Mouse (Mus musculus) midbrain, embryonic 13.5 days (tissue): ENCODE data around the gene Fcgr2b. TPM values are rescaled to one million over a fixed set of nuclear protein-coding genes. Genes with fewer than 3 reads are reported as not detected.

ENCODE experiments used
- ATAC-seq: fragments of 200-750 bp; cut with Nextera tagmentation; 2 replicates; pipeline ENCODE4 v1.8.0; 2017; ENCODE audit warnings: mild to moderate bottlenecking, moderate TSS enrichment, moderate library complexity
- H3K27ac ChIP-seq: fragments of 300-500 bp; sonication (generic); 2 replicates; pipeline ENCODE4 v1.5.1; 2015; ENCODE audit warnings: inconsistent platforms, mild to moderate bottlenecking, moderate library complexity
- H3K27me3 ChIP-seq: fragments of 300-500 bp; sonication (generic); 2 replicates; pipeline ENCODE4 v1.6.1; 2015; ENCODE audit warnings: mild to moderate bottlenecking, inconsistent platforms
- H3K36me3 ChIP-seq: fragments of 300-500 bp; sonication (generic); 2 replicates; pipeline ENCODE4 v1.6.1; 2015; ENCODE audit warnings: mild to moderate bottlenecking, inconsistent platforms
- H3K4me1 ChIP-seq: fragments of 300-500 bp; sonication (generic); replicated peaks from 2 replicates; pipeline ENCODE4 v1.6.1; 2015; ENCODE audit warnings: inconsistent platforms
- H3K4me2 ChIP-seq: fragments of 300-500 bp; sonication (generic); replicated peaks from 2 replicates; pipeline ENCODE4 v1.6.1; 2015; ENCODE audit warnings: moderate library complexity, mild to moderate bottlenecking, inconsistent platforms
- H3K4me3 ChIP-seq: fragments of 300-500 bp; sonication (generic); replicated peaks from 2 replicates; pipeline ENCODE4 v1.5.1; 2015; ENCODE audit warnings: mild to moderate bottlenecking, inconsistent platforms
- H3K9ac ChIP-seq: fragments of 300-500 bp; sonication (generic); replicated peaks from 2 replicates; pipeline ENCODE4 v1.6.1; 2015; ENCODE audit warnings: mild to moderate bottlenecking, inconsistent platforms
- H3K9me3 ChIP-seq: fragments of 300-500 bp; sonication (generic); 2 replicates; pipeline ENCODE4 v1.6.1; 2016; ENCODE audit warnings: mild to moderate bottlenecking, inconsistent platforms
- whole genome bisulfite sequencing: fragments of 180-500 bp; shearing (Covaris S2); methylation state at CpG from one replicate; pipeline ENCODE4 v1.1.7; 2015; 5-methylcytosine and 5-hydroxymethylcytosine counted together
- polyA plus RNA-seq: library from polyadenylated mRNA; unstranded; fragments of >200 nt; fragmentation: Nextera tagmentation; extraction: Ambion mirVana; gene quantifications from 2 replicates; pipeline ENCODE4 v1.2.1, GENCODE M21; 2015

The Fcgr2b gene
- polyA plus RNA-seq, 1 experiment from 2014 or later = 0.57 TPM

DNA sequence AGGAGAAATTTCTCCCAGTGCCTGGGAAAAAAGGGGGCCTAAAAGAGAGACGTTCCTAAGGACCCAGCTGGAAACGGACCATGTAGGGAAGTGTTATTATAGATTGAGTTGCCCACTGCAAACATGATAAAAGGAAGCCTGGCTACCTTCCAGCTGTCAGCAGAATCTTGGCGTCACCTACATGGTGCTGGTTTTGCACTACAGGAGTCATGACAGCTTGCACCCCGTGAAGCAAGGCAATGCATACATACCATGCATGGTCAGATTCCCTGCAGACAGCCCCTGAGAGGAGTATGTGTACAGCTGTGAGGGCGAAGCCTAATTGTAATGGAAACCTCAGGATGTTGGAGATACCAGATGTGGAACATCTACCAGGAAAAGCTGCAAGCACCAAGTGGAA is 60.7 kb downstream of the Fcgr2b start:
- H3K4me2 ChIP-seq = no peak overlapping the region

DNA sequence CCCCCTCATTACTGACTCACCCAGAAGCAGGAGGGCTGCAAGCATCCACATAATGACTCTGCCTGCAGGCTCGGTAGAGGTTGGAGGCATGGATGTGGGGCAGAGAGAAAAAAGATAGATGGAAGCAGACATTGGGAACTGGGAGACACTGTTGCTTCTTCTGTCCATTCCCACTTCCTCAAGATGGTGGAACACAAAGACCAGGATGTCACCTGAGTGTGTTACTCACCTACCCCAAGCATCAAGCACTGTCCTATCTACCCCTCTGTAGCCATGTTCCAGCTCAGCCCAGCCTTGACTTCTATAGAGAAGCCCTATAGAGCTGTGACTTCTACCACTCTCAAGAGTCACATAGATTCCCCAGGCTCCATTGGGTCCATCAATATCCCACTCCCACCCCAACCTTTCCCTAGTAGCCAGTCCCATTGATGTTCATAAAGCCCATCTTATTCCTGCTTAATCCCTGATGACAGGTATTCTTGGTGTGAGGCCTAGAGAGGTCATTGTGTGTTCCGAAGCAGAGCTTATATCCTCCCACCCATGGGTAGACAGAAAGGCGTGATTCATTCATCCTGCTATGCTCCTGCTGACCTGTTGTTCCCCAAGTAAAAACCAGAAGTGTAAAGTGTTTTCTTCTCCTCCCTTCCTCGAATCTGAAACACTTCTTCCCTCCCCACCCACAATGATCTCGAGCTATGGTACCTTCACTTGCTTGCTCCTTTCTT is 63.3 kb downstream of the Fcgr2b start, which contains the start of gene Fcrlb:
Gene Fcrlb (minus strand): TSS at position 51 of the 725 bp plus-strand sequence.
- Histone ChIP-seq H3K4me3 (no peak within 1 kb of the TSS), H3K36me3 (no peaks in the 10 kb centered on the region), H3K4me1 (peaks cover 7% of the 10 kb centered on the region), H3K9ac (no peak within 1 kb of the TSS), H3K27me3 (peaks cover 20% of the 10 kb centered on the region), H3K27ac (no peak within 1 kb of the TSS), H3K4me2 (no peak within 1 kb of the TSS), H3K9me3 (no peaks in the 10 kb centered on the region)
- ATAC-seq = no peak
- WGBS = 58% methylated on average over 5 of the region's 5 CpGs

More for the DNA sequence above, 60.7 kb downstream of the Fcgr2b start:
- WGBS = 80% methylated on average over 5 of the region's 5 CpGs
- ATAC-seq = no peak
- no peak overlapping the region for H3K9ac ChIP-seq
- H3K36me3 ChIP-seq = no peaks in the 10 kb centered on the region
- H3K27ac ChIP-seq = no peak overlapping the region
- no peaks in the 10 kb centered on the region for H3K9me3 ChIP-seq
- H3K4me1 ChIP-seq = no peaks in the 10 kb centered on the region
- no peak overlapping the region for H3K4me3 ChIP-seq
- H3K27me3 ChIP-seq = no peaks in the 10 kb centered on the region

DNA sequence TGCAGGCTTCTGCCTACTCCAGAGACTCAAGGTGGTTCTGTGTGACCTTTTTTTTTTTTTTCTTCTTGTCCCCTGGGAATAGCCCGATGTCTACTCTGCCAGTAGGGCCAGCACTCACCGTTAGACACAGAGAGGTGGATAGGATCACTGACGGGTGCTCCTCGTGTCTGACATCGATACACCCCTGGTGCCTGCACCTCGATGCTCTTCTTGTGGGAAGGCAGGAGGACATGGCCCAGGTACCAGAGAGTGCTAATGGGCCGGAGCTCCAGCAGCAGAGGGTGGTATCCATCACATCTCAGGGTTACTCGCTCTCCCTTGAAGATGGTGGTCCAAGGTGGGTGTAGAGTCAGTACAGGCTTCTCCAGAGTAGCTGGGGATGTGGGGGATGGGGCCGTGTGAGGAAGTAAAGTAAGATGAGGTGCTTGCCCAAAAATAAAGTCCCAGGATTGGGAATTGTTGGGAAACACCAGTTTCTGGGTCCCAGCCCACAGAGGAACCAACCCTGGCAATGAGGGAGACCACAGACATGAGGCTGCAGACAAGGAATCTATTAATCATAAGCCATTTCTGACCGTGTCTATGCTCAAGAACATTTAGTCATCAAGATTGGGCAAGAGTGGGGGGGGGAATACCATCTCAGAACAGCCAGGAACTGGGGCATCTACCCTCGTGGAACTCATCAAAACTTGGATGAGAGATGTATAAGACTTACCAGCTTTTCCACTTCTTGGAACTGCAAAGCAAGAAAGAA is 64.3 kb downstream of the Fcgr2b start:
- H3K4me3 ChIP-seq = no peak overlapping the region
- H3K36me3 ChIP-seq = no peaks in the 10 kb centered on the region
- no peak overlapping the region for H3K27ac ChIP-seq
- no peak overlapping the region for H3K4me2 ChIP-seq
- peaks cover 15% of the 10 kb centered on the region for H3K4me1 ChIP-seq
- no peaks in the 10 kb centered on the region for H3K9me3 ChIP-seq
- 87% methylated on average over 11 of the region's 11 CpGs for WGBS
- no peak overlapping the region for H3K9ac ChIP-seq
- H3K27me3 ChIP-seq = peaks cover 29% of the 10 kb centered on the region
- no peak for ATAC-seq

Other genes starting within 250 kb of the Fcgr2b start
- 7.8 and 8.3 TPM in 2 replicates for gene Atf6, start 108.8 kb downstream of the Fcgr2b start, polyA plus RNA-seq
- 0.32 TPM in 1 of 2 replicates, not detected in the other for gene Gm26620, start 91.5 kb downstream of the Fcgr2b start, polyA plus RNA-seq
- 38.0 and 39.8 TPM in 2 replicates for gene Dusp12, start 91.0 kb downstream of the Fcgr2b start, polyA plus RNA-seq
- gene Fcrlb, start 63.6 kb downstream of the Fcgr2b start, polyA plus RNA-seq = 0.16 and 0.26 TPM in 2 replicates
- gene Fcrla, start 49.0 kb downstream of the Fcgr2b start, polyA plus RNA-seq = not detected in 2 replicates
- gene Fcgr4, start 42.4 kb upstream of the Fcgr2b start, polyA plus RNA-seq = 0.15 TPM in 1 of 2 replicates, not detected in the other
- gene Fcgr3, start 88.4 kb upstream of the Fcgr2b start, polyA plus RNA-seq = 4.8 and 6.0 TPM in 2 replicates
- 2.0 and 3.7 TPM in 2 replicates for gene Cfap126, start 137.4 kb upstream of the Fcgr2b start, polyA plus RNA-seq
- gene Sdhc, start 174.1 kb upstream of the Fcgr2b start, polyA plus RNA-seq = 260 and 273 TPM in 2 replicates
- 0.15 and 0.20 TPM in 2 replicates for gene Mpz, start 174.2 kb upstream of the Fcgr2b start, polyA plus RNA-seq
- gene Pcp4l1, start 219.7 kb upstream of the Fcgr2b start, polyA plus RNA-seq = 17.0 and 23.0 TPM in 2 replicates
- 0.30 and 0.42 TPM in 2 replicates for gene Nr1i3, start 237.4 kb upstream of the Fcgr2b start, polyA plus RNA-seq
- gene Tomm40l, start 246.0 kb upstream of the Fcgr2b start, polyA plus RNA-seq = 33.5 and 37.9 TPM in 2 replicates
- gene Apoa2, start 248.5 kb upstream of the Fcgr2b start, polyA plus RNA-seq = 2.6 and 5.1 TPM in 2 replicates